Mouse (Mus musculus) urinary bladder, postnatal 25 days (tissue): ENCODE results near the gene AU040320.

ENCODE experiments used
- DNase-seq: peaks from one replicate; pipeline ENCODE4 v3.0.0; 2022; ENCODE audit warnings: low spot score

Gene AU040320

DNA sequence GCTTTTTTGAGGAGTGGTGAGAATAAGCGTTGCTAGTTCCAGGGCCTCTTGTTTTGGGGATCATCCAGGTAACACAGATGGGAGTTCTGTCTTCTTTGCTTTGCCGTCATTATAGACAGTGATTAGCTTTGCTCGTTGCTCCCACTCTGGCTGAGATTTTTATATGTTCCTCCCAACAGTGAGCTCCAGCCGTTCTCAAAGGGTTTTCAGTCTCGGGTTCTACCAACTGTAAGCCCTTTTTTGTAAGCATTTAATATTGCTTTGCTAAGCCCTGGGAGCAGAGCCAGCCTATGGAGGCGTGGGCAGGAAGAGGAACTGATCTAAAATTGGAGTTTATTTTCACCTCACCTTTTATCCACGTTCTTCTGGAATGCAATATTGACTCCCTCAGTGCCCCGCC, 29.7 kb downstream of the AU040320 start:
- no peak for DNase-seq

DNA sequence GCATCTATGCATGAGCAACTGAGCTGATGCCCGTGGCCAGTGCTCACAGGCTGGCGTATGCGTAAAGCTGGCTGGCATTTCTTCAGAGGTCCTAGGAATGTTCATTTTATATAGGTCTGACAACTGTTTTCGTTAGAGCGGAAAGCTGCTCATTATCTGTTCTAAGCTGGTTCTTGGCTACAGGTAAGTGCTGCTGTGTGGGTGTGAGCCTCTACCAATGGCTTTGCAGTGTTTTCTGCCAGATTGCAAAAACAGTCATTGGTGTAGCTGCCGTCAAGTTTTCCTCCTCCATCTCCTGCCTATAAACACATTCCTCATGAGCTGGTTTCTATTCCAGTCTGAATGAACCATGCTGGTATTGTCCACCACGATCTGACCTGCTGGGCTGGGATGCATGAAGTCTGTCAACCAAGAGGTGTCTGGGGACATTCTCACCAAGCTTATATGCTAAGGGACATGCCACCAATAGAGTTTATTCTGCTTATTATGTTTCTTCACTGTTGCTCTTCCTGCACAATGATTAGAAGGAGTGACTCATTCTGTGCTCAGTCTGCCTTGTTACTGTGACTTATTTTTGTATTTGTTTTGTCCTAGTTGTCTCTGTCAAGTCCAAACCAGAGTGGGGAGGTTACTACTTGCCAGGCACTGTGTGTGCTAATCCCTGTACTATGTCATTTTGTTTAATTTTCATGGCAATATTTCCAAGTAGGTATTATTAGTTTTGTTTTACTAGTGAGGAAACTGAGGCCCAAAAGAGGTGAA, 39.2 kb downstream of the AU040320 start:
- no peak for DNase-seq

DNA sequence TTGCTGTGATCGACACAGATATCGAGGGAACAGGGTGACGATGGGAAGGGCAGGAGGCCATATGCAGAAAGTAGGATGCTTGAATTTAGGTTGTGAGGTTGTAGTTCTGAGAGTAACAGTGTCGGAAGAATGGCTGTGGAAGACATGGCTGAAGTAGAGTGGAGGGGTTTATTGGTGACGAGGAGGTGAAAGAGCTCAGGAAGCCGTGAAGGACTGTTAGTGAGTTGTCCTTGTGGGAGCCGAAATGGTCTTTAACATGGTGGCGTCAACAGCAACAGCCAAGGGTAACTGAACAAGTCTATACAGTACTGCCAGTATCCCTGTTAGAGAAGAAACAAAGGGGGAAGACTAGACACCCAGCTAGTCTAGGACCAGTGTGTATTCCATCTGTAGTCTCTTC, 48.8 kb downstream of the AU040320 start:
- DNase-seq = no peak

DNA sequence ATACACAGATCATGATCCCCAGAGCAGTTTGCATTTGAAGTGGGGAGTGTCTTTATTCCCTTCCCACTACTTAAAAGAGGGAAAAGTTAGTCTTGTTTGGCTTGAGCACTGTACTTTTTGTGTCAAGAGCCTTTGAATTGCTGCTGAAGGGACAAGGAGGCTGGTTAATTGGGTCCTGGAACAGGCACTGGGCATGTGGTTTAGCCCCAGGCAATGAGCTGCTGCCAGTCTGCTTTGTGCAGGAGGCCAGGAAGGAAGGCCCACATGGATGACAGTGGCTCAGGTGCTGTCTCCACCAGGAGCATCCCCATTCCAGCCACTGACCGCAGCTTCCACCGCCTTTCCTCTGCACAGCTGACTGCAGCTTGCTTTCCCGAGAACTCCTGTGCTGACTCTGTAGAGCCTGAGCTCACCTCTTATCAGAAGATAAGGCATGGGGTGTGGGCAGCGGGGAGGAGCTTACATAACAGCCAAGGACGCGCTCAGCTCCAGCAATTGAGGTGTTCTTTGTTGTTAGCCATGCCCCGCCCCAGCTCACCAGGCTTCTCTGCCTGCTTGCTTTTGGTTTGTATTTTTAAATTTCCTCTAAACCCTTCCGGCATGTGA, 50.0 kb downstream of the AU040320 start:
- DNase-seq = peak; percentile 6

DNA sequence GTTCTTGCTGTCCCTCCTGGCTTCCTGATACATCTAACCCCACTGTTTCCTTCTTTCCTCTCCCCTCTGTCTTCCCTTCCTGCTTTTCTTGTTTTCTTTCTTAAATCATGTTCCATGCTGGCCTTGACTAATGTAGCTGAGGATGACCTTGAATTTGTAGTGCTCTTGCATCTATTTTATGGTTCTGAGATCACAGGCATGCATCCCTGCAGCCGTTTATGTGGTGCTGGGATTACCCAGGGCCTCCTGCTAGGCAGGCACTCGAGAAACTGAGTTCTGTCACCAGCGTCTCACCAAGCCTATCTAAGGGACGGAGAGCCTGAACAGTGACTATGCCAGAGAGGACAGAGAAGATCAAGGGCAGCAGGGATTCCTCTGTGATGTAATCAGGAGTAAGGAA, 52.4 kb downstream of the AU040320 start:
- DNase-seq = no peak

DNA sequence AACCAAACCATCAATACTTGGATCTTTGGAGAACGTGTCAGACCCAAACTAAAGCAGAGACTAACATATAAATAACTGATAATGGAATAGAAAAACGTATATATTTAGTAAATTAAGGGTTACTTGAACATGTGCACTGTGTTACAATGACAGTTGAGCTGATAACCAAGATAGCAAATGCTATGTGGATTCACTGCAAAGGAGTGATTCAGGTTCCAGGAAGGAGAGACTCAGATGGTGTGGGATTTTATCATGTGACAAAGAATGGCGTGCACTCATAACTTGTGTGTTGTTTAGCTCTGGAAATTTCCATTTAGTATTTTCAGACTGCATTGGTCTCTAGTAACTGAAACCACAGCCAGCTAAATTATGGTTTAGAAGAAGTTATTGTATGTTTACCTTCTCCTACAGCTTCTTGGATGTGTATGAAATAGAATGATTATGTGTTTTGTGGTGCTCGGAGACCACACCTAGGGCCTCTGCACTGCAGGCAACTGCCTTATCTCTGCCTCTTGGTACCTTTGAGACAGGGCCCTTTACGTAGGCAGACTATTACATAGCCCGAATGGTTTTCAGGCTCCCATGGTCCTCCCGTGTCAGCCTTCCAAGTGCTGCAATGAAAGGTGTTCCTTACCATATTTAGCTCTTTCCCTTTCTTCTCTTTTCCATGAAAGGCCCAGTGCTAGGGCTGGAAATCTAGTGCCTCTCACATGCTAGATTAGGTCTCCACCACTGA, 53.5 kb downstream of the AU040320 start:
- no peak for DNase-seq

DNA sequence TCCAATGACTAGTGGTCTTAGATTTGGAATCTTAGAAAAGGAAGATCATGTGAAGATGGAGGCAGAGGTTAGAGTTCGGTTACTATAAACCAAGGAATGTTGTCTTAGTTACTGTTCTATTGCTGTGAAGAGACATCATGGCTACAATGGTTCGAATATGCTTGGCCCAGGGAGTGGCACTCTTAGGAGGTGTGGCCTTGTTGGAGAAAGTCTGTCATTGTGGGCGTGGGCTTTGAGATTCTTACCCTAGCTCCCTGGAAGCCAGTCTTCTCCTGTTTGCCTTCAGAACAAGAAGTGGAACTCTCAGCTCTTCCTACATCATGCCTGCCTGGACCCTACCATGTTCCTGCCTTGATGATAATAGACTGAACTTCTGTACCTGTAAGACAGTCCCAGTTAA, 57.2 kb downstream of the AU040320 start:
- no peak for DNase-seq

DNA sequence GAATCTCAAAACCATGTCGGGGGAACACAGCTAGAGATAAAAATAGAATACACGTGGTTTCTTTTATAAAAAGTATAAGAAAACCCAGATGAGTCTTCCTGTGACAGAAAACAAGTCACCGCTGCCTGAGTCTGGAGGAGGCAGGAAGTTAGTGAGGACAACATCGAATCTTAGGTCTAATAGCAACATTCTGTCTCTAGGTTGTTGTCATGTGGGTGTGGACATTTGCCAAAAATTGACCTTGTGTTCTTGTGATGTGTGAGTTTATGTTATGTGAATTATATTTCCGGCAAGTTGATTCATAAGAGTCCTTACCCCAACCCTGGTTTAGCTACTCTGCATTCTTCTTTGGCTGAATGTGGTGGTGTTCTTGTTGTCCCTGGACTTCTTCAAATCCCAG, 59.9 kb downstream of the AU040320 start:
- DNase-seq = no peak

DNA sequence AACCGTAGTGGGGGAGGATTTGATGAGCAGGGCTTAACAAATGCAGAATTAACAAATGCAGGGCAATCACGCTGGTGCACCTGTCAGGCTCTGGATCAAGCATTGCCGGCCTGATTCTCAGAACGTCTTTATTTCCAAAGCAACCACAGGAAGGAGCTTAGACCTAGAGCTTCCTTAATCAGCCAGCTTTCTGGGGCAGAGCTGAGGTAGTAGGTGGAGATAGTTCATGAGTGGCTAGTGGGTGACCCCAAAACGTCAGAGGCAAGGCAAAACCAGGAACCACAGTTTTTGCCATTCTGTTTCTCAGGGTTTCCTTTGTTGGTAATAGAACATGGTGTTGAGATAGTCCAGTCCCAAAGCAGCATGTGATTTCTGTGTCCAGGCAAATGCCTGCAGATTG, 61.5 kb downstream of the AU040320 start:
- DNase-seq = no peak

DNA sequence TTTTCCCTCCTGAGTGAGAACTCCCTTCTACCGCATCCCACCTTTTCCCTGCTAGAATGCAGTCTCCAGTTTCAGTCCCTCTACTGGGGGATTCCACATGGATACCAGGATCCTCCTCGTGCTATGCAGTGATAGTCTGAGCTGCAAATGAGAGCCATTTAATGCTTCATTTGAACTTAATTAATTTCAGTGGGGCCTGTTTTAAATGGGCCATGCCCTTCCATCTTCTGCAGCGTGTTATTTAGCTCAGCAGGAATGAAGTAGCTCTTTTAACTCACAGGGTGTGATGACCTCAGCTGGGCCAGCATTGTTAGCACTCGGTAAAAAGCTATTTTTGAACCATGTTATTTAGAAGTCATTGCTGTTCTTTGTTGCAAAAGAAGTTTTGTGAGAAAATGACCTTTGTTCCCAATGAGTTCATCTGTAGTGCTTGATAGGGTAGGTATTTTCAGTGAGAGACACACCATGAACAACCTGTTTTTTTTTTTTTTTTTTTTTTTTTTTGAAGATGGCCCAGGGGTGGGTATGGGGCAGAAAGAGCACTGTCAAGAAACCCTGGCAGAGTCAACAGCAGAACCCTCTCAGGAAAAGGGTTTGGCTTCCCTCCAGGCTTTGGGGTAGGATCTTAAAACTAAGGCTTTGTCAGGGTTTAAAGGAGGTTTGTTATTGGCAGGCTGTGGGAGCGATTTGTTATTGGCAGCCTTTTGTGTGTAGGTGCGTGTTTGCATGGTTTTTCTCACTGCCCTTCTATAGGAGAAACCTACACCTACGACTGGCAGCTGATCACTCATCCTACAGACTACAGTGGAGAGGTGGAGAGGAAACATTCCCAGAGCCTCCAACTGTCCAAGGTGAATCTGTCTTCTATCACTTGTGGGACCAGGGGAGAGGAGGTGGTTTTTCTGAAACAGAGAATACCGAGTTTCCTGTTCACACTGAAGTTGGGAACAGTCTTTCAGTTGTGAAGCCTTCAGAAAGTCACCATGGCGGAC, 69.8 kb downstream of the AU040320 start:
- DNase-seq = no peak

DNA sequence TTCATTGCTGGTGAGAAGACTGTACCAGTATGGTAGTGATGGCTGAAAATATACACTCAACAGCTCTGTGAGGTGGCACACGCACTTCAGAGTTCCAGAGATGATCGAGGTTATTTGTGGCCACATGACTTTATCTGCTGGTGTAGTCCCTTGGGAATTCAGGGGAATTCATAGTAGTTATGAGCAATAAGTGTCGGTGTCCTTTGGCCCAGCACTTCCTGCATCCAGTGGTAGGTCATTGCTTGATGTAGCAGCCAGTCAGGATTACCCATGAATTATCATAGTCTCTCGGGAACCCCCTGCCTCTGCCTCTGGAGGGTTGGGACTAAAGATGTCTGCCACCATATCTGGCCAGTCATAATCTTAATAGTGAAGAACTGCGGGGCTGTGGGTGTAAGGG, 70.6 kb downstream of the AU040320 start:
- no peak for DNase-seq

DNA sequence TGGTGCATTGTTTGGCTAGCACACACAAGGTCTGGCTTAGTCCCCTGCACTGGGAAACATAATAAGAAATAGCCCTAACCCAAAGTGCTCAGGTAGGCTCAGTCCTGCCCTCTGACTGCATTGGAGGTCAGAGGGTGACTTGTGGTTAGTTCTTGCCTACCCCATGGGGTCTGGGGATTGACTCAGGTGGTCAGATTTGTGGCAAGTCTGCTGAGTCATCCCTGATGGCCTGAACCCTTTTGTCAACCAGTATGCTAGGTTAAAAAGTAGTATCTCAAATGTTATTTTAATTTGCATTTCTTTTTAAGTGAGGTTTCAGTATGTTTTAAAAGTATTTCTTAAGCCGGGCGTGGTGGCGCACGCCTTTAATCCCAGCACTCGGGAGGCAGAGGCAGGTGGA, 77.8 kb downstream of the AU040320 start:
- DNase-seq = no peak

DNA sequence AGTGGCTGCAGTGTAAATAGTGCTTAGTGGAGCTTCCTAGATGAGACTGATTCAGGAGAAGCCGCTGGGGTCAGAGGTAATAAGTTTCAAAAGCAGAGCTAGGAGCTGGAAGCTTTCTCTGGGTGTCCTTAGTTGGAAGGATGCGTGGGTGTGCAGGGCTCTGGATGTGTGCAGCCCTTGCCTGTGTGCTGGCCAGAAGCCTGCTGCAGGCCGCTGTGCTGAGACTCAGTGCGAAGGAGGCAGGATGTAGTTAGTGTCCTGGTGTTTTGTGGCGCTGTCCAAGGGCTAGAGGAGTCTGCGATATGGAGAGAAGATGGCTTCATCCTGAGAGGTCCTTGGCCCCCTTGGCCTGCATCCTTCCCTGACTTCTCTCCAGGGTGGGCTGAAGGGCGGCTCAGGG, 85.5 kb downstream of the AU040320 start:
- DNase-seq = no peak

DNA sequence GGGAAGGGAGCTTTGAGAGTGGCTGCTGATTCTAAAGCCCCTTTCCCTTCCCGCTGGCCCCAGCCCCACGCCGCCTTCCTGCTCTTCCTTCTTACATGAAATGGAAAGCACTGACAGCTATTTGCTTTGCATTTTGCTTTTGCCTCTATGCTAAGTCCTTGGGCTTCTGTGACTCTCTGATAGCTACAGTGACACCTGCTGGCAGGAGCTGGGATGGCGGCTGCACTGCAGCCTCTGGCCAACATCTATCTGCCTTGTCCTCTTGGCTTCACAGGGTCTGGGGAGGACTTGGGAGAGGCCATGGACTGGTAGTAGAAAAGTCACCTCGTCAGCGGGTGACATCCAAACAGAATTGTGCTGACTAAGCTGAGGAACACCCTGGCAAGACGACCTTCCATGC, 86.5 kb downstream of the AU040320 start:
- peak; percentile 81 for DNase-seq

DNA sequence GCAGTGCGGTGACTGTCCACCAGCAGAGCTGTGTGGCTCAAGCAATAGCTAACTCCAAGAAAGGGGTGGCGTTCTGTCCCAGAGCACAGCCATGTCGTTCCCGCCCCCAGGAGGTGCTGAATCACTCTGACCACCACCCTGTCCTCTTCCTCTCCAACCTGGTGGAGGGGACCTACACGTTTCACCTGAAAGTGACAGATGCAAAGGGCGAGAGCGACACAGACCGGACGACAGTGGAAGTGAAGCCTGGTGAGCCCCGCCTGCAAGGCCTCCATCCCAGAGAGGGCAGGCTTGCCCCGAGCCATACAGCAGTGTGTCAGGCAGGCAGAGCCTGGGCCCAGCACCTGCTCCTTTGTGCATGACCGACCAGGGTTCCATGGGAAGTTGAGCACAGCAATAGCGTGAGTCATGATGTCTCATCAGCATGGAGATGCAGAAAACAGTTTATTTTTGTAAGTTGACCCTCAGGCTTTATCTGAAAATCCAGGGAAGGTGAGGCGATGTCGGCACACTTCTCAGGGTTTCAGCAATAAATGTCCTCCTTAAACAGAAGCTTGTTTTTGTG, 87.7 kb downstream of the AU040320 start:
- no peak for DNase-seq

DNA sequence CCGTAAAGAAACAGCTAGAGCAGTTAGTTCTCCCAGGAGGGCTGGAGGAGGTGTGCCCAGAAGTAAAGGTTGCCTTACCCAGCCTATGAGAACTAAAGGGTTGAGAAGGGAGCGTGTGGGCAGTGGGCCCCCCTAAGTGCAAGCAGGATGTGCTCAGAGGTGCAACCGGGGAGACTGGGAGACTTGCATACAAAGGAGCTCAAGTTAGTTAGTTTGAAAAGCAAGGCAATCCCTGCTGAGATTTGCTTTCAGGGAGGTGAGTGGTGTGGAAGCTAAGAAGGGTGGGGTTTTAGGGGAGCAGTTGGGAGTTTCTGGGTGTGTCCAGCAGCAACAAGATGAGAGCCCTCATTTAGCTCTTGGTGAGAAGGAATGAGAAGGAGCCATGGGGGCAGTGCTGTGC, 89.6 kb downstream of the AU040320 start:
- DNase-seq = no peak

DNA sequence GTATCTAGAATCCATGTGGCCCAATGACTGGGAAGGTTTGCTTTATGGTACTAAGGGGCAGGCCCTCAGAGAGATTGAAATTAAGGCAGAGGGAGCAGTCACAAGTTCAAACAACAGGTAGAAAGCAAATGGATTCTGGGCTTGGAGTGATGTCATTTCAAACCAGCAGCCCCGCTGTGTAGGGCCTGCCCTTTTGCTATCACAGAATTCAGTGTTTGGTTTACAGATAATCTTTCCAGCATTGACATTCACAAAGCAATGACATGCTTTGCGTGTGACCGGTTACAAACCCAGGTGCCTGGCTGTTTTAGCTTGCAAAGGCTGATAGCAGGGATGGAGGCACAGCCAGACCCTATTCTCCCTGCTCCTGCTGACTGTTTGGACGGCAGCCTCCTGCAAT, 92.3 kb downstream of the AU040320 start:
- DNase-seq = no peak

DNA sequence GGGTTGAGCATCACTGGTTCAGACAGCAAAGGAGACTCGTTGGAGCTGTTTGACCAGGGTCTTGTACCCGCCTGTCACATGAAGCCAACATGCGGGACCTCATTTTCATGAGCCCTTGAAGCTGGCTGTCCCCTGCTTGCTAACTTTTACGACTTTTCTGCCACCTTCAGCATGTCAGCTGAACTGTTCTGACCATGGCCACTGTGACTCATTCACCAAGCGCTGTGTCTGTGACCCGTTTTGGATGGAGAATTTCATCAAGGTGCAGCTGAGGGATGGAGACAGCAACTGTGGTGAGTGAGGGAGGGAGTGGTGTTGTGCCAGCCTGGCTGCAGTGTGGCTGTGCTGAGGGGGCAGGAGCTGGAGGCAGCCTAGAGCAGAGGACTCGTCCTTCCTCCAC, 93.6 kb downstream of the AU040320 start:
- DNase-seq = no peak

DNA sequence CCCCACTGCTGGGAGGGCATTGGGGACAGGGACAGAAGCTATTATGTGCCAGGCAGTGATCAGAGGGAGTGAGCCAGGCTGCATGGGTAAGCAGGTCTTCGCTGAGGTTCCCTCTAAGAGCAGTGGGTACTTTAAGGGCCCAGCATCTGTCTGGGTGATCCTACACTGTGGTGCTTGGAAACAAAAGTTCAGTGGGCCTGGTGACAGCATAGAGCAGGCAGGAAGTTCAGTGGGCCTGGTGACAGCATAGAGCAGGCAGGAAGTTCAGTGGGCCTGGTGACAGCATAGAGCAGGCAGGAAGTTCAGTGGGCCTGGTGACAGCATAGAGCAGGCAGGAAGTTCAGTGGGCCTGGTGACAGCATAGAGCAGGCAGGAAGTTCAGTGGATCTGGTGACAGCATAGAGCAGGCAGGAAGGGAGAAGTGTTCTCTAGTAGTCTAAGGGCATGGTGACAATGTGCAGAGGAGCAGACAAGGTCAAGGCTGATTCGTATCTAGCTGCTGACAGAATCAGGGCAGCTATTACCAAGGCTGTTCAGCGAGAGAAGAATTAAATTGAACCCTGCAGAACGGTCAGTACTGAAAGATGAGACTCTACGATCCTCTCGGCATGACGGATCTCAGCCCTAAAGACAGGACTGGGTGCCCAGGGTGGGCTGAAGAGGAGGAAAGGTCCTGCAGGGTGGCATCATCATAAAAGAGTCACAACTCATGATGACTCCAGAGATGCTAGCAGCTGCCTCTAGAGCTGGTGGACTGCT, 96.9 kb downstream of the AU040320 start:
- no peak for DNase-seq

DNA sequence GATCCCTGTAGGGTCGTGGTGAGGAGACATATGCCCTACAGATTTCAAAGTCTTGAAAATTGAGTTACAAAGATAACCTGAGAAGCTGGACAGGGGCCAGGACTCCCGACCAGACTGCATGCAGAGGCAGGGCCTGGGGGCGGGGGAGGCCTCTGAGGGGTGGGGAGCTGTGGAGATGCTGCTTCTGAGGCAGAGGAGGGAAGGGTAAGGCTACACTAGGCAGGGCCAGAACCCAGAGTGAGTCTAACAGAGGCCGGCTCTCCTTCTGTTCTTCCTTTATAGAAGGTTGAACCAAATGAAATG, 97.4 kb downstream of the AU040320 start:
- DNase-seq = no peak

DNA sequence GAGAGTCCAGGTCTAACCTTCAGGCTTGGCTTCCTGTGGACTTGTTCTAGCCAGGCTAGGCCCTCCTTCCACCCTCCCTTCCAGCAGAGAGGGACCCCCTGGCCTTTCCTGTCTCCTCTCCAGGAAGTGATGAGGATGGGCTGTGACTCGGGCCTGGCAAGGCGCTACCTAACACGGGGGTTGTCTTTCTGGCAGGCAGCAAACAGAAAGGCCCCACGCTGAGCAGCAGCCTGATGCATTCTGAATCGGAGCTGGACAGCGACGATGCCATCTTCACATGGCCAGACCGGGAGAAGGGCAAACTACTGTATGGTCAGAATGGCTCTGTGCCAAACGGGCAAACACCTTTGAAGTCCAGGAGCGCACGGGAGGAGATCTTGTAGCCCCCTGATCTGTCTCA, 99.6 kb downstream of the AU040320 start:
- no peak for DNase-seq
